Mouse (Mus musculus): Measurements from ENCODE around the gene Aloxe3.
A peak's percentile ranks its signal among the peaks of the same experiment; 100 is the strongest.

Aloxe3 gene

GRCm38 (mm10) chr11:69125041-69125851, 450 bp upstream of the Aloxe3 start:
- peak; percentile 85 for DNase-seq

GRCm38 (mm10) chr11:69125919-69126705, 416 bp downstream of the Aloxe3 start:
- no peak for DNase-seq

GRCm38 (mm10) chr11:69126706-69127095, 1.0 kb downstream of the Aloxe3 start:
- DNase-seq: no peak

GRCm38 (mm10) chr11:69128426-69129122, 2.9 kb downstream of the Aloxe3 start:
- no peak for DNase-seq

- no peak for DNase-seq
These were observed 7.8 kb downstream of the Aloxe3 start for GRCm38 (mm10) chr11:69133566-69133922.

GRCm38 (mm10) chr11:69133923-69134621, 8.4 kb downstream of the Aloxe3 start:
- peak; percentile 87 for DNase-seq

GRCm38 (mm10) chr11:69134622-69134968, 8.9 kb downstream of the Aloxe3 start:
- no peak for DNase-seq

GRCm38 (mm10) chr11:69135361-69135760, 9.7 kb downstream of the Aloxe3 start:
- no peak for DNase-seq

GRCm38 (mm10) chr11:69147546-69147945, 21.9 kb downstream of the Aloxe3 start:
- no peak for DNase-seq

GRCm38 (mm10) chr11:69148451-69148960, 22.8 kb downstream of the Aloxe3 start:
- DNase-seq: no peak

GRCm38 (mm10) chr11:69149728-69150127, 24.0 kb downstream of the Aloxe3 start:
- DNase-seq: no peak

- DNase-seq: peak; percentile 57
These were observed 24.7 kb downstream of the Aloxe3 start for GRCm38 (mm10) chr11:69150444-69150843.

GRCm38 (mm10) chr11:69151004-69151403, 25.3 kb downstream of the Aloxe3 start:
- no peak for DNase-seq

GRCm38 (mm10) chr11:69153831-69154230, 28.1 kb downstream of the Aloxe3 start:
- no peak for DNase-seq

- no peak for DNase-seq
These were observed 29.7 kb downstream of the Aloxe3 start for GRCm38 (mm10) chr11:69155351-69155750.

GRCm38 (mm10) chr11:69156800-69157199, 31.1 kb downstream of the Aloxe3 start, which contains the start of gene Alox12b:
Gene Alox12b (plus strand): TSS chr11:69156989.
- DNase-seq: peak; percentile 57

- peak; percentile 76 for DNase-seq
These were observed 43.6 kb downstream of the Aloxe3 start for GRCm38 (mm10) chr11:69169313-69169712.

GRCm38 (mm10) chr11:69171626-69172025, 45.9 kb downstream of the Aloxe3 start:
- DNase-seq: no peak

- no peak for DNase-seq
These were observed 46.9 kb downstream of the Aloxe3 start for GRCm38 (mm10) chr11:69172606-69173005.

GRCm38 (mm10) chr11:69174722-69175121, 49.0 kb downstream of the Aloxe3 start:
- no peak for DNase-seq

GRCm38 (mm10) chr11:69178525-69178924, 52.8 kb downstream of the Aloxe3 start:
- no peak for DNase-seq

GRCm38 (mm10) chr11:69179512-69179911, 53.8 kb downstream of the Aloxe3 start:
- no peak for DNase-seq

- no peak for DNase-seq
These were observed 54.4 kb downstream of the Aloxe3 start for GRCm38 (mm10) chr11:69180120-69180519.
